Mouse (Mus musculus): ENCODE measurements around the gene Rrp1.

DNA sequence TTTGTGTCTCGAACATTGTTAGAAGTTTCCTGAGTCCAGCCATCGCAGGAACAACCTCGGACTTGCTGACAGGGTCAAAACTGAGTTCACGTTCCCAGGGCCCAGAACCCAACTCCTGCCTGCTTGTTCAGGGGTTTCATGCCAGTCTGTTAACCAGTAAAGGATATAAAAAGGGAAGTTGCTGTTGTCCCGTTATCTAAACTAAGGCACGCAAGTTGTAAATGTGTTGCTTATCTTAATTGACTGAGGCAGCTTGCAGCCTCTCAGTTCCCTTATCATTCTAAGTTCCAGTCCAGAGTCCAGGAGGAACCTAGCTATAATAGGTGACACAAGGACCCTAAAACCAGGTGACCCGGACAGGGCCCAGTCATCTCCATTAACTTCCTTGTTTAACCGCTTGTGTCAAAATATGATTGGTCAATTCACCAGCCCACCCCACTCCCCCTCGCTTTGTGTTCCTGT is 46.0 kb downstream of the Rrp1 start:
- TF ChIP-seq CTCF (IDR thresholded peaks at IDR 0.05; ENCODE audit: low read depth): no peak
- peak; percentile 96 for TF ChIP-seq EP300 (IDR thresholded peaks at IDR 0.05; ENCODE audit: low read depth)
